Mouse (Mus musculus) heart, postnatal 4 days (tissue): ENCODE measurements around the gene Speer4f2. TPM values are rescaled to one million over a fixed set of nuclear protein-coding genes. Genes with fewer than 3 reads are reported as not detected.

Experiments
- total RNA-seq, 2 experiments: library from RNA; stranded (reverse); gene quantifications; 2 replicates each; pipeline ENCODE4 v1.2.3; 2021

Speer4f2 gene
- total RNA-seq, 2 experiments from 2014 or later = not detected

Other genes starting within 250 kb of the Speer4f2 start
- gene Speer4f1, start 102.9 kb downstream of the Speer4f2 start, total RNA-seq = not detected
- gene Sema3c, start 201.1 kb downstream of the Speer4f2 start, total RNA-seq = 10 to 100 TPM; 21.8 to 26.3 TPM